Mouse (Mus musculus) kidney, embryonic 16.5 days (tissue): ENCODE results near the gene Rasgrf1. TPM values are rescaled to one million over a fixed set of nuclear protein-coding genes. Genes with fewer than 3 reads are reported as not detected.

Experiments used
- ATAC-seq: fragments of 200-750 bp; cut with Nextera tagmentation; 2 replicates; pipeline ENCODE4 v1.8.0; 2017; ENCODE audit warnings: moderate TSS enrichment; ENCODE audit not compliant: low FRiP score, low TSS enrichment
- H3K27ac ChIP-seq: fragments of 300-500 bp; sonication (generic); 2 replicates; pipeline ENCODE4 v1.5.1; 2014; ENCODE audit warnings: low read length
- H3K27me3 ChIP-seq: fragments of 300-500 bp; sonication (generic); 2 replicates; pipeline ENCODE4 v1.6.1; 2014; ENCODE audit warnings: low read length, control low read depth, mixed read lengths; ENCODE audit not compliant: insufficient read depth
- H3K36me3 ChIP-seq: fragments of 300-500 bp; sonication (generic); 2 replicates; pipeline ENCODE4 v1.6.1; 2014; ENCODE audit warnings: low read length, control low read depth, mixed read lengths; ENCODE audit not compliant: insufficient read depth
- H3K4me1 ChIP-seq: fragments of 300-500 bp; sonication (generic); 2 replicates; pipeline ENCODE4 v1.6.1; 2014; ENCODE audit warnings: low read length, control low read depth, mixed read lengths; ENCODE audit not compliant: insufficient read depth
- H3K4me2 ChIP-seq: fragments of 300-500 bp; sonication (generic); replicated peaks from 2 replicates; pipeline ENCODE4 v1.6.1; 2014; ENCODE audit warnings: low read depth, low read length
- H3K4me3 ChIP-seq: fragments of 300-500 bp; sonication (generic); 2 replicates; pipeline ENCODE4 v1.5.1; 2014; ENCODE audit warnings: mild to moderate bottlenecking, low read length
- H3K9ac ChIP-seq: fragments of 300-500 bp; sonication (generic); replicated peaks from 2 replicates; pipeline ENCODE4 v1.6.1; 2014; ENCODE audit warnings: low read length
- H3K9me3 ChIP-seq: fragments of 300-500 bp; sonication (generic); 2 replicates; pipeline ENCODE4 v1.6.1; 2016; ENCODE audit warnings: low read length, control low read depth
- WGBS: fragments of 180-500 bp; shearing (Covaris S2); extraction: QIAGEN DNeasy Blood & Tissue Kit; methylation state at CpG from one replicate; pipeline ENCODE4 v1.1.7; 2014; 5-methylcytosine and 5-hydroxymethylcytosine counted together
- polyA plus RNA-seq: library from polyadenylated mRNA; unstranded; fragments of >200 nt; fragmentation: Nextera tagmentation; extraction: Ambion mirVana; gene quantifications from 2 replicates; pipeline ENCODE4 v1.2.1, GENCODE M21; 2015

The Rasgrf1 gene
- polyA plus RNA-seq, 1 experiment from 2014 or later: 0.20 TPM

DNA sequence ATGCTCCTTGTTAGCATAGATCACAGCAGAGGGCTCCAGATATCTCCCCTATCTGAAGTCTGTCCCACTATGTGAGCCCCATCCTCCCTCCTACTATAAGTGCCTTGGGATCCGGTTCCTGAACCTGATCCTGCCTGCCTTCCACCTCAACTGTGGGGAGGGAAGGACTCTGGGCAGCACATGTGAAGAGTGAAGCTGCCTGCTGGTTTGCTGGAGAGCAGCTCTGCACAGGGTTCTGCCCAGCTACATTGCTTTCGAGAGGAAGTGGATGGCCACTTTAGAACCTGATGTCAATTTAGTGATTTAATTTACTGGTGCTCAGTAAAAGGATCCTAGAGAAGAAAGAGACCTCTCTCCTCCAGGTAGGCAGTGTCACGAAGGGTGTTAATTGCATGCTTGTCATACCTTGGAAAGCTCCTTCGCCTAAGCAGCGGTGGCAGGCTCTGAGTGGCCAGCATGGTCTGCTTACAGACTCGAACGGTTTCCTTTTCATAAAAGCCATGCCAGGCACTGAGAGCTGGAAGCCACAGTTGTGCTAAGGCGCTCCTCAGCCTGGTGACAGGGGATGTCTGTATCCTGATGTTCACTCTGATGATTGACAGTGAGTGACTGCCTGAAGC, 45.3 kb downstream of the Rasgrf1 start:
- no peak overlapping the region for H3K27ac ChIP-seq
- H3K4me2 ChIP-seq: no peak overlapping the region
- no peaks in the 10 kb centered on the region for H3K36me3 ChIP-seq
- no peak overlapping the region for H3K9ac ChIP-seq
- WGBS: 56% methylated on average over 8 of the region's 8 CpGs
- H3K4me3 ChIP-seq: no peak overlapping the region
- ATAC-seq: no peak
- H3K4me1 ChIP-seq: no peaks in the 10 kb centered on the region
- H3K9me3 ChIP-seq: no peaks in the 10 kb centered on the region
- H3K27me3 ChIP-seq: no peaks in the 10 kb centered on the region

DNA sequence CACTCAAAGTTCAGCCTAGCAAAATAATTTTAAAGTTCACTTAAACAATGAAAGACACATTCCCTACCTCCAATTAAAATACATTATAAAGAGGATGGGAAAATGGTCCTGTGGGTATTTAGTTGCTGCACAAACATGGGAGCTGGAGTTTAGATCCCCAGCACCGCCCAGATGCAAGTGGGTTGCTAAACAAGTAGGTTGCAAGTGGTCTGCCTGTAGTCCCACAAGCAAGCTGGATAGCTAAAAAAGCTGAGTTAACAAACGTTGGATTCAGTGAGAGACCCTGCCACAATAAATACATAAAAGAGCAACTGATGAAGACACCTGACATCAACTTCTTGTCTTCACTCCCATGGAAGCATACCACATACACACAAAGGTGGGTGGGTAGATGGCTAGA, 49.3 kb downstream of the Rasgrf1 start:
- Histone ChIP-seq H3K4me2 (no peak overlapping the region), H3K9ac (no peak overlapping the region), H3K4me3 (no peak overlapping the region), H3K36me3 (no peaks in the 10 kb centered on the region), H3K4me1 (no peaks in the 10 kb centered on the region), H3K27me3 (no peaks in the 10 kb centered on the region), H3K27ac (no peak overlapping the region), H3K9me3 (no peaks in the 10 kb centered on the region)
- 81% methylated on average over 2 of the region's 2 CpGs for WGBS
- ATAC-seq: no peak

DNA sequence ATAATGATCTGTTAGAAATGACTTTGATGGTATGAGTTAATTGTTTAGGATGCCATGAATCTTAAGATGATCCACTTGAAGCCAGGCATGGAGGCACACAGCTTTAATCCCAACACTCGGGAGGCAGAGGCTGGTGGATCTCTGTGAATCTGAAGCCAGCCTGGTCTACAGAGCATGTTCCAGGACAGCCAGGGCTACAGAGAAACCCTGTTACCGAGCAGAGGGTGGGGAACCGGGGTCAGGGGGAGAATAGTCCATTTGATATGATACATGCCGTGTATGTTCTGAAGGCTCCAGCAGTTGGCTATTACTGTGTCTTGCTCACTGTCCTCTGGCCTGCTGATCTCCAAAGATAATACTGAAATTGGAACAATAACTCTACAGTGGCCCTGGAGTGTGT, 54.4 kb downstream of the Rasgrf1 start:
- H3K27ac ChIP-seq: no peak overlapping the region
- H3K9ac ChIP-seq: no peak overlapping the region
- H3K4me3 ChIP-seq: no peak overlapping the region
- H3K9me3 ChIP-seq: no peaks in the 10 kb centered on the region
- H3K27me3 ChIP-seq: no peaks in the 10 kb centered on the region
- 73% methylated on average over 4 of the region's 4 CpGs for WGBS
- ATAC-seq: no peak
- H3K4me1 ChIP-seq: no peaks in the 10 kb centered on the region
- no peaks in the 10 kb centered on the region for H3K36me3 ChIP-seq
- H3K4me2 ChIP-seq: no peak overlapping the region

DNA sequence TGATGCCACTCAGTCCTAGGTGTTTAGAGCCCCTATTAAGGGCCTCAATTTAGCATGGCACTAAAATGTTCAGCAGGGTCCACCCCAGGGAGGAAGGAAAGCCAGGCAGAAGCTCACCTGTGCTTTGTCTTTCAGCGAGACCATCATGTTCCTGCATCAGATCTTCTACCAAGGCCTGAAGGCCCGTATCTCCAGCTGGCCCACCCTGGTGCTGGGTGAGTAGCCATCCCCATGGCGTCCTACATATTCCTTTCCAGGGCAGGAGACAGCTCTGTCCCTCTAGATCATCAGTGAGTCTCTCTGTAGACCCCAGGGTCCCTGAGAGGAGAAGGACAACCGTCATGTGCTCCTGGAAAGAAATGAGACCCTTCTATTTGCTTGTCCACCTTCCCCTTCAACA, 58.0 kb downstream of the Rasgrf1 start:
- H3K9ac ChIP-seq: no peak overlapping the region
- ATAC-seq: no peak
- no peak overlapping the region for H3K4me3 ChIP-seq

DNA sequence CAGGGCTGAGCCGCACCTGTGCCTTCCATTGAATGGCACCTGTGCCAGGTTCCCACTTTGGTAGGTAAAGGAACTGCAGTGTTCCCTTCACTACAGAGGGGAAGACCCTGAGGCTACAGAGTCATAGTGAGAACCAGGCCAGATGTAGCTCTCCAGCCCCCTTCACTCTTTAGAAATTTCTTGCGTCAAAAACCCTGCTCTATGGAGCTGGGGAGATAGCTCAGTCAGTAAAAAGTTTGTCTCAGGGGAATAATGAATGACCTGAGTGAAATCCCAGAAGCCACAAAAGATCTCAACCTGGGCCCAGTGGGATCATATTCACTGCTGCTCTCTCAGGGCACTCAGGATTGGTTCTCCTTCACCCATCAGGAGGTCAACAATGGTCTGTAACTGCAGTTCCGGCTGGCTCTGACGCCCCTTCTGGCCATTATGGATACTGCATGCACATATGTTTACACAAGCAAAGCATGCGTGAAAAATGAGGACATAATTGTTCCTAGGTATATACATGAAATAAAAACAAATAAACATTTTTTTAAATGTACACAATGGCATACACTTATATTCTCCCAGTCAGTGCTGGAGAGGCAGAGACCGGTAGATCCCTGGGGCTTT, 59.2 kb downstream of the Rasgrf1 start:
- Histone ChIP-seq H3K9ac (no peak overlapping the region), H3K27ac (no peak overlapping the region), H3K27me3 (no peaks in the 10 kb centered on the region), H3K4me3 (no peak overlapping the region), H3K4me2 (no peak overlapping the region), H3K36me3 (no peaks in the 10 kb centered on the region), H3K9me3 (no peaks in the 10 kb centered on the region), H3K4me1 (no peaks in the 10 kb centered on the region)
- ATAC-seq: no peak
- WGBS: 80% methylated on average over 6 of the region's 6 CpGs

More for the DNA sequence above, 58.0 kb downstream of the Rasgrf1 start:
- WGBS: 86% methylated on average over 4 of the region's 4 CpGs
- Histone ChIP-seq H3K27me3 (no peaks in the 10 kb centered on the region), H3K9me3 (no peaks in the 10 kb centered on the region), H3K4me2 (no peak overlapping the region), H3K36me3 (no peaks in the 10 kb centered on the region), H3K4me1 (no peaks in the 10 kb centered on the region), H3K27ac (no peak overlapping the region)

DNA sequence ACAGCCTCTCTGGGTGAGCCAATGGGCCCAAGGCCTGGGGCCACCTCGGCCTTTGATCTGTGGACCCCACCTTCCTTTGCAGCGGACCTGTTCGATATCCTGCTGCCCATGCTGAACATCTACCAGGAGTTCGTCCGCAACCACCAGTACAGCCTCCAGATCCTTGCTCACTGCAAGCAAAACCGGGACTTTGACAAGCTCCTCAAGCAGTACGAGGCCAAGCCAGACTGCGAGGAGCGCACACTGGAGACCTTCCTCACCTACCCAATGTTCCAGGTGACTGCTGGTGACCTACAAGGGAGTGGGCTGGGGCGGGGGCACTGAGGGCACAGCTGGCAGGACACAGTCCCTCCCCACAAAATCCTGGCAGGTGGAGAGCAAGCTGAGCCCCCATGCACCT, 60.6 kb downstream of the Rasgrf1 start:
- ATAC-seq: no peak
- Histone ChIP-seq H3K4me2 (no peak overlapping the region), H3K27me3 (no peaks in the 10 kb centered on the region), H3K4me3 (no peak overlapping the region), H3K4me1 (no peaks in the 10 kb centered on the region), H3K27ac (no peak overlapping the region), H3K36me3 (no peaks in the 10 kb centered on the region), H3K9me3 (no peaks in the 10 kb centered on the region), H3K9ac (no peak overlapping the region)
- 83% methylated on average over 10 of the region's 10 CpGs for WGBS

DNA sequence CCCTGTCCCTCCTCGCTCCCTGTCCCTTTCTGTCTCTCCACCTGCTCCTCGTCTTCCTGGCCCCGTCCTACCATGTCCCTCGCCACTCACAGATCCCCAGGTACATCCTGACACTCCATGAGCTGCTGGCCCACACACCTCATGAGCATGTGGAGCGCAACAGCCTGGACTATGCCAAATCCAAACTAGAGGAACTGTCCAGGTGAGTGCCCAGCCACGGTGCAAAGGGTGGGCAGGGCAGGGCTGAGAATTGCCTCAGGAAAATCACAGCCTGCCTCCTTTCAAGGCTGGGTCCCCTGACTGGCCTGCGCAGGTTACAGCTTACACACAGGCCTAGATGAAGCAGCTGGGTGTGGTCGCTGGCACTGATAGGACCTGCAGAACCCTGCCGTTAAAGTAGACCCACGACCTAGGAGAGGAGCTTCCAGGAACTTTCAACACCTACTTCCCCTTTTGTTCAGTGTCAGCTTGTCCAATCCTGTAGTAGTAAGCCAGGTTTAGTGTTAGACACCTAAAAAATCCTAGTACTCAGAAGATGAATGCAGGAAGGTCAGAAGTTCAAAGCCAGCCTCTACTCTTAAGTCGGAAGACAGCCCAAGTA, 61.3 kb downstream of the Rasgrf1 start:
- H3K27me3 ChIP-seq: no peaks in the 10 kb centered on the region
- no peaks in the 10 kb centered on the region for H3K36me3 ChIP-seq
- no peak overlapping the region for H3K4me2 ChIP-seq
- no peak overlapping the region for H3K27ac ChIP-seq
- H3K9me3 ChIP-seq: no peaks in the 10 kb centered on the region
- no peaks in the 10 kb centered on the region for H3K4me1 ChIP-seq
- WGBS: 77% methylated on average over 11 of the region's 11 CpGs
- H3K9ac ChIP-seq: no peak overlapping the region
- no peak for ATAC-seq
- H3K4me3 ChIP-seq: no peak overlapping the region

DNA sequence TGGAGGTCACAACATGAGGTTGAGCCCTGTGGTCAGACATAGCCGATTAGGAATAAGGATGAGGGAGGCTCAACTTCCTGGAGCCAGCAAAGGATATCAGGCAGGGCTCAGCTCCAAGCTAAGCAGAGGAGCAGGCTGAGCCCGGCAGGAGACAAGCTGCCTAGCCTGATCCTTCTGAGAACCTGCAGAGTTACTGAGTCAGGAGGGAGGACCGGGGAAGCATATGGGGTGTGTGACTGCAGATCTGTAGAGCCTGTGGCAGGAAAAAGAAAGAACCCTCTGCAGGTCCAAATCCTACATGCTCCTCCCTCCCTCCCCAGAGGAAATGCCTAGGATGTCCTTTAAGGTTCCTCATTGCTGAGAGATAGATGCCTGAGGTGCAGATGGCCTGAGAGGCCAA, 62.6 kb downstream of the Rasgrf1 start:
- Histone ChIP-seq H3K36me3 (no peaks in the 10 kb centered on the region), H3K9ac (no peak overlapping the region), H3K27ac (no peak overlapping the region), H3K4me1 (no peaks in the 10 kb centered on the region), H3K9me3 (no peaks in the 10 kb centered on the region), H3K27me3 (no peaks in the 10 kb centered on the region), H3K4me3 (no peak overlapping the region), H3K4me2 (no peak overlapping the region)
- 59% methylated on average over 3 of the region's 3 CpGs for WGBS
- no peak for ATAC-seq

DNA sequence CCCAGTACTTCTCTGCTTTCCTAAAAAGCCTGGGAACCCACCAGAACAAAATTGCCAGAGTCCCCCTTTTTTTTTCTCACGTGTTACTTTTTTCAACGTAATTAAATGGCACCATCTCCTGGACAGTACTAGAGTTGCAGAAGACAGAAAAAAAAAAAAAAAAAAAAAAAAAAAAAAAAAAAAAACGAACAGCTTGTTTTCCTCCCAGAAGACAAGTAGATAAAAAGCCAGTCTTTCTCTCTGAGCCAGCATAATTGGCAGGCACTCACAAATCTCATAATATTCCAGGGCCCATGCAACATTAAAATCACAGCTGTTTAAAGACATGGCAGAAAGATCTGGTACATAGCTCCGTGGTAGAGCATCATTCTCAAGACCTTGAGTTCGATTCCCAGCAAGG, 64.1 kb downstream of the Rasgrf1 start:
- Histone ChIP-seq H3K27ac (no peak overlapping the region), H3K36me3 (no peaks in the 10 kb centered on the region), H3K9me3 (no peaks in the 10 kb centered on the region), H3K4me3 (no peak overlapping the region), H3K4me1 (no peaks in the 10 kb centered on the region), H3K9ac (no peak overlapping the region), H3K27me3 (no peaks in the 10 kb centered on the region), H3K4me2 (no peak overlapping the region)
- no peak for ATAC-seq
- WGBS: 25% methylated on average over 5 of the region's 5 CpGs

DNA sequence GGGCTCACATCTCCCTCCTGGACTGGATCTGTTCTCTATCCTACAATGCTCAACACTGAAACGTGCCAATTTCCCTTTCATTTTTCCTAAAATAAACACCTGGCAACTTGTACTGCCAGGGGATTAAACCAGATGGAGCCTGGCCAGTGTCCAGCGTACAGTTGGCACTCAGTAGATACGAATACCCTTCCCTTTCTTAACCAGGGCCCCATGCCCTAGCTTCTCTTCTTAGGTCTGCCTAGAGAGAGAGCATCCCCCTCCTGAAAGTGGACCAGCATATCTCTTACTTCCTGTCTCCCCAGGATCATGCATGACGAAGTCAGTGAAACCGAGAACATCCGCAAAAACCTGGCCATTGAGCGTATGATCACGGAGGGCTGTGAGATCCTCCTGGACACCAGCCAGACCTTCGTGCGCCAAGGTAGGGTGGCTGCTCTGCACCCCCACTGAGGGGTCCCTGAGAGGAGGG, 64.8 kb downstream of the Rasgrf1 start:
- Histone ChIP-seq H3K4me3 (no peak overlapping the region), H3K9ac (no peak overlapping the region), H3K27ac (no peak overlapping the region), H3K36me3 (no peaks in the 10 kb centered on the region), H3K9me3 (no peaks in the 10 kb centered on the region), H3K27me3 (no peaks in the 10 kb centered on the region), H3K4me2 (no peak overlapping the region), H3K4me1 (no peaks in the 10 kb centered on the region)
- 75% methylated on average over 10 of the region's 10 CpGs for WGBS
- no peak for ATAC-seq
